Mouse (Mus musculus): ENCODE results near the gene Zdhhc22. TPM values are rescaled to one million over a fixed set of nuclear protein-coding genes. Genes with fewer than 3 reads are reported as not detected.

The Zdhhc22 gene
- polyA plus RNA-seq, 1 experiment from 2014 or later = 2.9 TPM

GRCm38 (mm10) chr12:87018756-87019155 lies 28.5 kb upstream of the Zdhhc22 start:
- no peak overlapping the region for H3K4me3 ChIP-seq
- H3K36me3 ChIP-seq = no peaks in the 10 kb centered on the region
- no peak overlapping the region for H3K27ac ChIP-seq
- H3K27me3 ChIP-seq = no peaks in the 10 kb centered on the region
- no peak for ATAC-seq (ENCODE audit: low FRiP score)
- no peak overlapping the region for H3K9ac ChIP-seq
- H3K4me2 ChIP-seq (replicated peaks) = no peak overlapping the region
- H3K4me1 ChIP-seq = no peaks in the 10 kb centered on the region
- H3K9me3 ChIP-seq (replicated peaks) = no peaks in the 10 kb centered on the region
- 92% methylated on average over 2 of the region's 2 CpGs for WGBS

GRCm38 (mm10) chr12:87017041-87017440 lies 26.8 kb upstream of the Zdhhc22 start:
- H3K4me1 ChIP-seq = no peaks in the 10 kb centered on the region
- H3K9ac ChIP-seq = no peak overlapping the region
- no peaks in the 10 kb centered on the region for H3K27me3 ChIP-seq
- no peak overlapping the region for H3K4me3 ChIP-seq
- no peaks in the 10 kb centered on the region for H3K9me3 ChIP-seq (replicated peaks)
- no peaks in the 10 kb centered on the region for H3K36me3 ChIP-seq
- no peak for ATAC-seq (ENCODE audit: low FRiP score)
- 41% methylated on average over 3 of the region's 3 CpGs for WGBS
- H3K27ac ChIP-seq = no peak overlapping the region
- no peak overlapping the region for H3K4me2 ChIP-seq (replicated peaks)

- Histone ChIP-seq H3K36me3 (no peaks in the 10 kb centered on the region), H3K27me3 (no peaks in the 10 kb centered on the region), H3K9ac (no peak overlapping the region), H3K27ac (no peak overlapping the region), H3K4me1 (peaks cover 16% of the 10 kb centered on the region), H3K4me3 (no peak overlapping the region), H3K9me3 (replicated peaks) (no peaks in the 10 kb centered on the region), H3K4me2 (replicated peaks) (no peak overlapping the region)
- WGBS = 80% methylated on average over 4 of the region's 4 CpGs
- ATAC-seq (ENCODE audit: low FRiP score) = no peak
These were observed 14.4 kb upstream of the Zdhhc22 start for GRCm38 (mm10) chr12:87004596-87004995.

GRCm38 (mm10) chr12:87003606-87004005 lies 13.4 kb upstream of the Zdhhc22 start:
- ATAC-seq (ENCODE audit: low FRiP score) = no peak
- H3K4me1 ChIP-seq = peaks cover 16% of the 10 kb centered on the region
- no peak overlapping the region for H3K9ac ChIP-seq
- no peaks in the 10 kb centered on the region for H3K27me3 ChIP-seq
- H3K4me3 ChIP-seq = no peak overlapping the region
- H3K9me3 ChIP-seq (replicated peaks) = no peaks in the 10 kb centered on the region
- H3K4me2 ChIP-seq (replicated peaks) = no peak overlapping the region
- WGBS = 59% methylated on average over 3 of the region's 3 CpGs
- no peaks in the 10 kb centered on the region for H3K36me3 ChIP-seq
- no peak overlapping the region for H3K27ac ChIP-seq

GRCm38 (mm10) chr12:87002815-87003214 lies 12.6 kb upstream of the Zdhhc22 start:
- H3K4me2 ChIP-seq (replicated peaks) = no peak overlapping the region
- H3K9me3 ChIP-seq (replicated peaks) = no peaks in the 10 kb centered on the region
- no peak overlapping the region for H3K9ac ChIP-seq
- H3K4me1 ChIP-seq = peaks cover 16% of the 10 kb centered on the region
- no peaks in the 10 kb centered on the region for H3K27me3 ChIP-seq
- ATAC-seq (ENCODE audit: low FRiP score) = no peak
- H3K36me3 ChIP-seq = no peaks in the 10 kb centered on the region
- 73% methylated on average over 7 of the region's 7 CpGs for WGBS
- H3K4me3 ChIP-seq = no peak overlapping the region
- no peak overlapping the region for H3K27ac ChIP-seq

- Histone ChIP-seq H3K4me3 (no peak overlapping the region), H3K4me1 (peaks cover 16% of the 10 kb centered on the region), H3K36me3 (no peaks in the 10 kb centered on the region), H3K9me3 (replicated peaks) (no peaks in the 10 kb centered on the region), H3K9ac (no peak overlapping the region), H3K27me3 (no peaks in the 10 kb centered on the region), H3K27ac (no peak overlapping the region), H3K4me2 (replicated peaks) (no peak overlapping the region)
- WGBS = 60% methylated on average over 7 of the region's 7 CpGs
- no peak for ATAC-seq (ENCODE audit: low FRiP score)
These were observed 12.0 kb upstream of the Zdhhc22 start for GRCm38 (mm10) chr12:87002209-87002608.

GRCm38 (mm10) chr12:87000840-87001176 lies 10.6 kb upstream of the Zdhhc22 start:
- no peaks in the 10 kb centered on the region for H3K27me3 ChIP-seq
- H3K9me3 ChIP-seq (replicated peaks) = no peaks in the 10 kb centered on the region
- H3K4me2 ChIP-seq (replicated peaks) = no peak overlapping the region
- no peak overlapping the region for H3K4me3 ChIP-seq
- no peak overlapping the region for H3K27ac ChIP-seq
- peak; percentile 26; the same call in 1 of the 2 replicates for ATAC-seq (ENCODE audit: low FRiP score)
- whole genome bisulfite sequencing = 43% methylated on average over 6 of the region's 6 CpGs
- H3K4me1 ChIP-seq = peaks cover 16% of the 10 kb centered on the region
- H3K36me3 ChIP-seq = no peaks in the 10 kb centered on the region
- H3K9ac ChIP-seq = no peak overlapping the region

- no peak overlapping the region for H3K9ac ChIP-seq
- WGBS = 50% methylated on average over 5 of the region's 5 CpGs
These were observed 10.1 kb upstream of the Zdhhc22 start for GRCm38 (mm10) chr12:87000151-87000839.

GRCm38 (mm10) chr12:86999283-86999820 lies 9.1 kb upstream of the Zdhhc22 start:
- Histone ChIP-seq H3K9ac (no peak overlapping the region), H3K27ac (no peak overlapping the region), H3K9me3 (replicated peaks) (no peaks in the 10 kb centered on the region), H3K4me3 (no peak overlapping the region), H3K27me3 (no peaks in the 10 kb centered on the region), H3K4me1 (peaks cover 19% of the 10 kb centered on the region), H3K36me3 (no peaks in the 10 kb centered on the region), H3K4me2 (replicated peaks) (no peak overlapping the region)
- no peak for ATAC-seq (ENCODE audit: low FRiP score)
- 75% methylated on average over 10 of the region's 10 CpGs for WGBS

More at GRCm38 (mm10) chr12:87000151-87000839, 10.1 kb upstream of the Zdhhc22 start:
- Histone ChIP-seq H3K36me3 (no peaks in the 10 kb centered on the region), H3K4me2 (replicated peaks) (no peak overlapping the region), H3K4me3 (no peak overlapping the region), H3K27me3 (no peaks in the 10 kb centered on the region), H3K9me3 (replicated peaks) (no peaks in the 10 kb centered on the region), H3K4me1 (peaks cover 15% of the 10 kb centered on the region), H3K27ac (no peak overlapping the region)
- ATAC-seq (ENCODE audit: low FRiP score) = no peak

- no peak for ATAC-seq (ENCODE audit: low FRiP score)
- 88% methylated on average over 4 of the region's 4 CpGs for WGBS
These were observed 8.5 kb upstream of the Zdhhc22 start for GRCm38 (mm10) chr12:86998699-86999098.

GRCm38 (mm10) chr12:86995931-86996330 lies 5.7 kb upstream of the Zdhhc22 start:
- Histone ChIP-seq H3K9ac (no peak overlapping the region), H3K36me3 (no peaks in the 10 kb centered on the region), H3K27ac (no peak overlapping the region), H3K9me3 (replicated peaks) (no peaks in the 10 kb centered on the region), H3K4me2 (replicated peaks) (no peak overlapping the region), H3K4me3 (no peak overlapping the region), H3K27me3 (peaks cover 9% of the 10 kb centered on the region), H3K4me1 (peaks cover 24% of the 10 kb centered on the region)
- 79% methylated on average over 6 of the region's 6 CpGs for WGBS
- ATAC-seq (ENCODE audit: low FRiP score) = no peak

More at GRCm38 (mm10) chr12:86998699-86999098, 8.5 kb upstream of the Zdhhc22 start:
- Histone ChIP-seq H3K4me3 (no peak overlapping the region), H3K9me3 (replicated peaks) (no peaks in the 10 kb centered on the region), H3K9ac (no peak overlapping the region), H3K36me3 (no peaks in the 10 kb centered on the region), H3K27ac (no peak overlapping the region), H3K4me1 (peaks cover 18% of the 10 kb centered on the region), H3K27me3 (no peaks in the 10 kb centered on the region), H3K4me2 (replicated peaks) (no peak overlapping the region)

- Histone ChIP-seq H3K36me3 (no peaks in the 10 kb centered on the region), H3K4me1 (peaks cover 28% of the 10 kb centered on the region), H3K4me3 (no peak overlapping the region), H3K4me2 (replicated peaks) (no peak overlapping the region), H3K27me3 (peaks cover 20% of the 10 kb centered on the region), H3K9ac (no peak overlapping the region; the same call in 1 of the 2 replicates), H3K27ac (no peak overlapping the region), H3K9me3 (replicated peaks) (no peaks in the 10 kb centered on the region)
- WGBS = 52% methylated on average over 3 of the region's 3 CpGs
- ATAC-seq (ENCODE audit: low FRiP score) = no peak
These were observed 4.5 kb upstream of the Zdhhc22 start for GRCm38 (mm10) chr12:86994776-86995175.

GRCm38 (mm10) chr12:86994166-86994565 lies 3.9 kb upstream of the Zdhhc22 start:
- ATAC-seq (ENCODE audit: low FRiP score) = no peak
- Histone ChIP-seq H3K9me3 (replicated peaks) (no peaks in the 10 kb centered on the region), H3K27ac (no peak overlapping the region), H3K4me3 (no peak overlapping the region), H3K4me1 (peaks cover 30% of the 10 kb centered on the region), H3K9ac (no peak overlapping the region), H3K4me2 (replicated peaks) (no peak overlapping the region), H3K36me3 (no peaks in the 10 kb centered on the region), H3K27me3 (peaks cover 26% of the 10 kb centered on the region)
- WGBS = 40% methylated on average over 4 of the region's 4 CpGs
